Mouse (Mus musculus) adrenal gland, adult 2 months (tissue): ENCODE data around the gene Timd4. TPM values are rescaled to one million over a fixed set of nuclear protein-coding genes. Genes with fewer than 3 reads are reported as not detected.

Experiments
- DNase-seq: peaks from one replicate; pipeline ENCODE4 v3.0.0; 2021
- long read RNA-seq: library from polyadenylated mRNA; stranded (forward); transcript quantifications from one replicate; pipeline ENCODE4 v2.0.0, GENCODE M21; 2021
- polyA plus RNA-seq: library from polyadenylated mRNA; depleted of rRNA; stranded (reverse); fragments of >200 nt; gene quantifications from 2 replicates; pipeline ENCODE4 v1.2.3, GENCODE M21; 2012; rRNA removed
- total RNA-seq, 2 experiments: library from RNA; stranded (reverse); gene quantifications; 2 replicates each; pipeline ENCODE4 v1.2.3; 2021

Gene Timd4
- total RNA-seq (1 to 10 TPM; 1.2 to 1.6 TPM), polyA plus RNA-seq (0.11 and 0.16 TPM in 2 replicates)
- long read RNA-seq, partial matches to known transcripts = 0 of 1 reads
- long read RNA-seq, other reads (novel, unspliced or antisense) = 0 of 1 reads

GRCm38 (mm10) chr11:46810511-46810910 lies at the start of gene Timd4:
TSS of gene Timd4 (plus strand) at chr11:46810800.
- no peak for DNase-seq

DNA sequence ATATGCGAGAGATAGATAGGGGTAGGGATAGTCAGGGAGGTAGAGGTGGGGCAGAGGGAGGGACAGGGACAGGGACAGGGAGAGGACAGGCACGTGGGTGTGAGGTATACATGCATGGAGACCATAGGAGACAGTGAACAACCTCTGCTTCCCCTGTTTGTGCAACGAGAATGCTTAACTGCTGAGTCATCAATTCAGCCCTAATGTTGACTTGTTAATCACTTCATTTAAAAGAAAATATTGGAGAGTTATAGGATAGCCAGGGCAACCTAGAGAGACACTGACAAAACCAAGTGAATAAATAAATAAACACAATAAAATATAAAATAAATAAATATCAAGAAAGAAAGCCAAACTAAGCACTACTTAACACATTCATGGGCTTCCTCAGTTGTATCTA lies 33.7 kb upstream of the Timd4 start:
- DNase-seq = no peak

- DNase-seq = no peak
Observed at GRCm38 (mm10) chr11:46779811-46780210, 30.8 kb upstream of the Timd4 start.

DNA sequence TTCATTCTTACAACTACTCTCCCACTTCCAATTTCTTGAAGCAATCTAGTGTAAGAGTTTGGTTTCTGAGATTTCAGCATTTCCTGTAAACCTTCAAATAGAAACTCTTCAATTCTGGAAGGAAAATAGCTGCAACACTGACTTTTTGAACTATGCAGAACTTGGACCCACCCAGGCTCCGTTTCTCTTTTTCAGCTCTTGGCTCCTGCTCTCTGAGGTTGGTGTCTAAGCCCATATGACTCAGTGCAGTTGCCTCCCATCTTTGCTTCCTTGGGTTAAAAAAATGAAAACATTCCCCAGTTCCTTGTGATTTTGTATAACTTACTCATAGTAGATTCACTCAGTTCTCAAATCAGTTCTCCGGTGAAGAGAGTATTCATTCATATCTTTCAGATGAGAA lies 6.2 kb upstream of the Timd4 start:
- DNase-seq = no peak

DNA sequence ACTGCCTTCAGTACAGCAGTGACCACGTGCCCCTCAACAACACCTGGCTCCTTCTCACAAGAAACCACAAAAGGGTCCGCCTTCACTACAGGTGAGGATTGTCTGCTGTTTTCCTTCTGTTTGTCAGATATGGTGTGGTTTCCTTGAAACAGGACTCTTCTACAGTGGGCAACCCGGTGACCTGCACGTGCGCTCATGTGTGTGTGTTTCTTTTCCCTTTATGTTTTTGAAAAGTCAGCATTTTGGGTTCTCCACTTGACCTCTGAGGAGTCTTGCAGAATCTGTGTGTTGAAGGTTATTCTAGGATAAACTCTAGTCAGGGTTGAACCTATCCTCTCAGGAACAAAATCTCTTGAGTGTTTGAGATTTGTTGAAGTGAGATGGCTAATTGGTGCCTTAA lies 7.1 kb downstream of the Timd4 start:
- DNase-seq = no peak

- DNase-seq = no peak
Observed at GRCm38 (mm10) chr11:46819930-46820329, 9.3 kb downstream of the Timd4 start.

DNA sequence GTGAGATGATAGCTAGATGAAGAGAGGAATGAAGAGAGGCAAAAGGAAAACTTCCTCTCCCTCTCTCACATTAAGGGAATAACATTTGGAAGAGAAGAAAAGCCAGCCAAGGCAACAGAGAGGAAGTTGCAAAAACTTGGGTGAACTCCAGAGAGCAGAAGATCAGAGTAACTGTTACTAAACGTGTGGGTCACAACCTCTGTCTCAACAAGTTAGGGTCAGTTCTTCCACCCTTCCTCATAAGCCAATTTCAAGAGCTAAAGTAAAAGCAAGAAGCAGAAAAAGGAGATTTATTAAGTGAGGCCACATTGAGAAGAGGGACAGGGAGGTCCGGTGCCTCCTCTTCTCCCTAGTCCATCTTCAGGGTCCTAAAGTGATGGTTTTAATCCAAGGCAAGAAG lies 19.7 kb downstream of the Timd4 start:
- DNase-seq = no peak

GRCm38 (mm10) chr11:46835080-46835479 lies 24.5 kb downstream of the Timd4 start:
- DNase-seq = no peak

GRCm38 (mm10) chr11:46842015-46842726 lies 31.6 kb downstream of the Timd4 start:
- no peak for DNase-seq

GRCm38 (mm10) chr11:46846661-46847060 lies 36.1 kb downstream of the Timd4 start:
- no peak for DNase-seq

DNA sequence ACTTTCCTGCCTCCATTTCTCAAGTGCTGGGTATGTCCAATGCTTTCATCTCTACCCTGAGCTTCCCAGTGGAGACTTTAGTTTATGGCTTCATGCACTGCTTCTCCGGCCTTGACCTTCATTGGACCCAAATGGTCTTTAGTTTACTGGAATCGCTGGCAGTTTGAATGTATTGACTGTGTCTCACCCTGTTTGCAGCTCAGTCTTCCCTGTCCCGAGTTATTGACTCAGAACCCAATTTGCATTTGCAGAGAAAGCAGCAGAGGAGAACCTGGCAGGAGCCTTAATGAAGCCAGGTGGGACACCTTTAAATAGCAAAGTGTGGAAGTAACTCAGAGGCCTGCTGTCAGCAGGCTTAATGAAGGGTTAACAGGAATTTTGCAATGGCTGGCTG lies 37.2 kb downstream of the Timd4 start:
- DNase-seq = no peak

DNA sequence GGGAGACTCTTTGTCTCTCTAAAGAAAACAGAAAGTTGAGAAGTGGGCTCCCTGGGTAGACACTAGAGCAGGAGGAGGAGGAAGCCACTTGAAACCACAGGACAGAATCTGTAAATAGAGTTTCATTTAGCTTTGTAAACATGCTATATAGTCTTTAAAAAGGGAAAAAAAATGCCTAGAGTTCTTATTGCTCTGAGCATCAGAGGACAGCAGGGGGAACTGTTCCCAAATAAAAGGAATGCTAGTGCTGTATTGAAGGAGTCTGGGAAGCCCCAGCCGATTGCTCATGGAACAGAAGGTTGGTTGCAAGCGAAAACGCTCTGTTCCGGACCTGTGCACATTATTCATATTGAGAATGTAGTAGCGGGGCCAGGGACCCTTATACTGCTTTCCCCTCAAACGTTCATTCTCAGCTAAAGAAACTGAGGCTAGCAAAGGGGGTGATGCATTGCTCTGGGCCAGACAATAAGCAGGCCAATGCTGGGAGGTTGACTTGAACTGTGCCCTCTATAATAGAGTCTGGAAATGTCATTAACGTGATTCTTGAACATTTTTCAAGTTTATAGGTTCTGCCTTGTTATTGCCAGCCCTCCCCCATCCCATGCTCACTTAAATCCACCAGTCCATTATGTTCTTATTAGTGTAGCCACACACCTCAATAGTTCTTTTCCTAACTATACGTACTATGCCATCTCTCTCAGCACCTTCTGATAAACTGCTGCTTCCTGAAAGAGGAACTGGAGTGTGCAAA lies 37.8 kb downstream of the Timd4 start:
- DNase-seq = no peak

DNA sequence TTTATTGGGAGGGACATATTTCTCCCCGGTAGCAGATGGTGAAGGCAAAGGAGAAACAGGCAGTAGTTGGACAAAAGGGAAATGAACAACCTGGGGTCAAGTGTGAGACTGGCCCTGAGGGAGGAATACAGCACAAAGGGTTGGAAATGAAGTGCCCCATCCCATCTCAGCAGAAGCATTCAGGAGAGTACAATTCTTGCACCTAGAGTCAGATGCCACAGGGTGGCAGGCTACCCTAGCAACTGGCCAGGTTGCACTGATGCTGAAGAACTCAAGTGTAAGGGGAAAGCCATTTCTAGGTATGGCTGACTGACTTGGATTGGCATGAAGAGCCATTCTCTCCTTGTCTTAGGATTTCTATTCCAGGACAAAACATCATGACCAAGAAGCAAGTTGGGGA lies 54.2 kb downstream of the Timd4 start:
- DNase-seq = no peak

GRCm38 (mm10) chr11:46868594-46868993 lies 58.0 kb downstream of the Timd4 start:
- DNase-seq = no peak

GRCm38 (mm10) chr11:46875774-46876173 lies 65.2 kb downstream of the Timd4 start:
- DNase-seq = no peak

- no peak for DNase-seq
Observed at GRCm38 (mm10) chr11:46882456-46882855, 71.9 kb downstream of the Timd4 start.

GRCm38 (mm10) chr11:46889093-46889492 lies 78.5 kb downstream of the Timd4 start:
- DNase-seq = no peak

Other genes starting within 250 kb of the Timd4 start
- not detected for gene BC053393, start 239.3 kb upstream of the Timd4 start, total RNA-seq
- not detected in 2 replicates for gene BC053393, start 239.3 kb upstream of the Timd4 start, polyA plus RNA-seq
- not detected for gene Dppa1, start 181.5 kb upstream of the Timd4 start, total RNA-seq
- gene Dppa1, start 181.5 kb upstream of the Timd4 start, polyA plus RNA-seq = not detected in 2 replicates
- gene Timd2, start 103.7 kb upstream of the Timd4 start, total RNA-seq = under 1 TPM in 1 of 2 experiments, not detected in 1; 0.37 TPM
- gene Timd2, start 103.7 kb upstream of the Timd4 start, polyA plus RNA-seq = not detected in 2 replicates
- gene Havcr1, start 75.7 kb upstream of the Timd4 start, total RNA-seq = not detected
- gene Havcr1, start 75.7 kb upstream of the Timd4 start, polyA plus RNA-seq = not detected in 2 replicates